Mouse (Mus musculus) liver, embryonic 12.5 days (tissue): ENCODE measurements around the gene Sin3b. TPM values are rescaled to one million over a fixed set of nuclear protein-coding genes. Genes with fewer than 3 reads are reported as not detected.

Experiments
- ATAC-seq: fragments of 200-750 bp; cut with Nextera tagmentation; 2 replicates; pipeline ENCODE4 v1.8.0; 2017; ENCODE audit warnings: moderate number of reproducible peaks, mild to moderate bottlenecking, moderate library complexity
- H3K27ac ChIP-seq: fragments of 300-500 bp; sonication (generic); 2 replicates; pipeline ENCODE4 v1.5.1; 2016; ENCODE audit warnings: mild to moderate bottlenecking
- H3K27me3 ChIP-seq: fragments of 300-500 bp; sonication (generic); replicated peaks from 2 replicates; pipeline ENCODE4 v1.6.1; 2016; ENCODE audit warnings: mild to moderate bottlenecking, moderate library complexity
- H3K36me3 ChIP-seq: fragments of 300-500 bp; sonication (generic); 2 replicates; pipeline ENCODE4 v1.6.1; 2016; ENCODE audit warnings: mild to moderate bottlenecking, moderate library complexity
- H3K4me1 ChIP-seq: fragments of 300-500 bp; sonication (generic); 2 replicates; pipeline ENCODE4 v1.6.1; 2016
- H3K4me2 ChIP-seq: fragments of 300-500 bp; sonication (generic); 2 replicates; pipeline ENCODE4 v1.6.1; 2016; ENCODE audit warnings: mild to moderate bottlenecking, moderate library complexity
- H3K4me3 ChIP-seq: fragments of 300-500 bp; sonication (generic); 2 replicates; pipeline ENCODE4 v1.5.1; 2016; ENCODE audit warnings: mild to moderate bottlenecking, moderate library complexity
- H3K9ac ChIP-seq: fragments of 300-500 bp; sonication (generic); 2 replicates; pipeline ENCODE4 v1.6.1; 2016; ENCODE audit warnings: mild to moderate bottlenecking, moderate library complexity
- H3K9me3 ChIP-seq: fragments of 300-500 bp; sonication (generic); replicated peaks from 2 replicates; pipeline ENCODE4 v1.6.1; 2016; ENCODE audit warnings: mild to moderate bottlenecking, moderate library complexity
- WGBS: fragments of 180-500 bp; shearing (Covaris S2); methylation state at CpG from one replicate; pipeline ENCODE4 v1.1.7; 2016; ENCODE audit not compliant: insufficient replicate concordance; 5-methylcytosine and 5-hydroxymethylcytosine counted together
- polyA plus RNA-seq: library from polyadenylated mRNA; unstranded; fragments of >200 nt; fragmentation: Nextera tagmentation; extraction: Ambion mirVana; gene quantifications from 2 replicates; pipeline ENCODE4 v1.2.1, GENCODE M21; 2016

Sin3b gene
- polyA plus RNA-seq, 1 experiment from 2014 or later, result 80.0 TPM

DNA sequence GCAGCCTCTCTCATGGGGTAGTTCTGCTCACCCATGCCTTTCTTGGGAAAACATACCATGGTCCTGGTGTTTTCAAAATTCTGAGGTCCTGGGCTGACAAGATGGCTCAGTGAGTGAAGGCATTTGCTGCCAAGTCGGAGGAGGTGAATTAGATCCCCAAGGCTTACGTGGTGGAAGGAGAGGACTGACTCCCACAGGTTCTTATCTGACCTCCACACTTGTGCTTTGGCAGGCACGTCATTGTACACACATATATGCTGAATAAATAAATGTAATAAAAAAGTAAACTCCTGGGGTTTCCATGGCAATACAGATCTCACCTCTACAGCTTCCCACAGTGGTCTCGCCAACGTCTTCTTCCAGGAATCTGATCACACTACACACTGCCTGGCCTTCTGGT is 6.5 kb upstream of the Sin3b start:
- no peaks in the 10 kb centered on the region for H3K9me3 ChIP-seq
- ATAC-seq, result peak; percentile 47; the same call in 1 of the 2 replicates
- H3K4me2 ChIP-seq, result no peak overlapping the region
- no peak overlapping the region for H3K4me3 ChIP-seq
- H3K4me1 ChIP-seq, result peaks cover 8% of the 10 kb centered on the region; the same call in 1 of the 2 replicates
- no peak overlapping the region for H3K9ac ChIP-seq
- WGBS, result 36% methylated on average over 5 of the region's 5 CpGs
- H3K27ac ChIP-seq, result no peak overlapping the region
- no peaks in the 10 kb centered on the region for H3K36me3 ChIP-seq
- no peaks in the 10 kb centered on the region for H3K27me3 ChIP-seq

- no peak for ATAC-seq
- H3K4me1 ChIP-seq, result peaks cover 24% of the 10 kb centered on the region
- WGBS, result 18% methylated on average over 1 of the region's 1 CpGs
- no peaks in the 10 kb centered on the region for H3K9me3 ChIP-seq
- no peak overlapping the region for H3K27ac ChIP-seq
- no peak overlapping the region for H3K4me3 ChIP-seq
- H3K4me2 ChIP-seq, result no peak overlapping the region
- H3K27me3 ChIP-seq, result no peaks in the 10 kb centered on the region
- H3K9ac ChIP-seq, result no peak overlapping the region
- H3K36me3 ChIP-seq, result peaks cover 7% of the 10 kb centered on the region
Measured at GRCm38 (mm10) chr8:72720541-72720940, 2.5 kb upstream of the Sin3b start.

DNA sequence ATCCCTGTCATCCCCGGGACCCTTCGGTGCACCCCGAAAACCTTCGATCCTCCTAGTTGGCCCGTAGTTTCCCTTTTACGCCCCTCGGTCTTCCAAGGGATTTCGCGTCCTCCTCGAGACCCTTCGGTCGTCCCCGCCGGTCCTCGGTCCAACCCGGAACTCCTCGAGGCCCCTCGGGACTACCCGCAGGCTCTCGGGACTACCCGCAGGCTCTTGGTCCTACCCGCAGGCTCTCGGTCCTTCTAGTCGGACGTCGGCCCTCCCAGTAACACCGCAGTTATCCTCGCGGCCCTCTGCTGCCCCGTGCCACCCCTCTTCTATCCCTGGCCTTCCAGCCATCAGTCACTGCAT is 541 bp downstream of the Sin3b start:
- Histone ChIP-seq H3K4me1 (peaks cover 16% of the 10 kb centered on the region), H3K9ac (peak overlapping the region; percentile 90), H3K27ac (peak overlapping the region; percentile 57; the same call in 1 of the 2 replicates), H3K27me3 (no peaks in the 10 kb centered on the region), H3K36me3 (peaks cover 38% of the 10 kb centered on the region), H3K4me3 (peak overlapping the region; percentile 96), H3K4me2 (peak overlapping the region; percentile 93), H3K9me3 (no peaks in the 10 kb centered on the region)
- ATAC-seq, result peak; percentile 20
- WGBS, result 1% methylated on average over 30 of the region's 30 CpGs

- Histone ChIP-seq H3K4me2 (no peak overlapping the region), H3K27me3 (no peaks in the 10 kb centered on the region), H3K36me3 (peaks cover 86% of the 10 kb centered on the region), H3K4me3 (no peak overlapping the region), H3K9ac (no peak overlapping the region), H3K9me3 (no peaks in the 10 kb centered on the region), H3K4me1 (peaks cover 16% of the 10 kb centered on the region), H3K27ac (no peak overlapping the region)
- WGBS, result 70% methylated on average over 1 of the region's 1 CpGs
- no peak for ATAC-seq
Measured at GRCm38 (mm10) chr8:72728636-72729035, 5.6 kb downstream of the Sin3b start.

DNA sequence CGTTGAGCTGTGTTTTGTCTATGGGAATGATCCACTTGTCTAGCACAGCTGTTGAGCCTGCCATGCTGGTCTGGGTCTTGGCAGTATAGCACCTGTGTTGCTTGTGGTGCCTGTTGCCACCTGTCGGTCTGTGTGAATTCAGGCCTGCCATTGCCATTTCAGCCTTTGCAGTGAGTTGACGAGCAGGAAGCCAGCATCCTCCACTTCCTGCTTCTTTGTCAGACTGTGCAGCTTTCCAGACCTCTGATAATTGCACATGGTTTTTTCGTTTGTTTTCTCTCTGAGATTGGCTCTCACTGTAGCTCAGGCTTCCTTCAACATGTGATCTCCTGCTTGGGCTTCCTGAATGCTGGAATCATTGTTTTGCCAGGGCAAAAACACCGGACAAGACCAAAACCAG is 11.9 kb downstream of the Sin3b start:
- Histone ChIP-seq H3K9me3 (no peaks in the 10 kb centered on the region), H3K9ac (no peak overlapping the region), H3K4me2 (no peak overlapping the region), H3K36me3 (peaks cover 97% of the 10 kb centered on the region), H3K4me3 (no peak overlapping the region), H3K4me1 (no peaks in the 10 kb centered on the region), H3K27me3 (no peaks in the 10 kb centered on the region), H3K27ac (no peak overlapping the region)
- WGBS, result 70% methylated on average over 5 of the region's 5 CpGs
- ATAC-seq, result no peak

DNA sequence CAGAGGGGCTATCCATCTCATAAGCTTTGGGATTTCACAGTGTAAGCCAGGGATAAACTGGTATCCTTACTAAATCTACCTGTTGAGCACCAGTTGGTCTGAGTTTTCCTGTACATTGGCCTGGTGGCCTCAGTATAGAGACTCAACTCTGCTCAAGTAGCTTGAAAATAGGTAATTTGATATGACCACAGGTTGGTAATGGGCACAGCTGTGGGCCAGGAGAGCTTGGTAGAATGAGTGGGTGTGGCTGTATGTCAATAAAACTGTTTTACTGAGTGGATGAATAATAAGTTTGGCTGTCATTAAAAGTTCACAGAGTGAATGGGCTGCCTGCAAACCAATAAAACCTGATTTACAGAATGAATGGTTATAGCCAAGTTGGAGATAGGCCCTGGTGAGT is 13.8 kb downstream of the Sin3b start:
- H3K27me3 ChIP-seq, result no peaks in the 10 kb centered on the region
- no peak for ATAC-seq
- peaks cover 94% of the 10 kb centered on the region for H3K36me3 ChIP-seq

DNA sequence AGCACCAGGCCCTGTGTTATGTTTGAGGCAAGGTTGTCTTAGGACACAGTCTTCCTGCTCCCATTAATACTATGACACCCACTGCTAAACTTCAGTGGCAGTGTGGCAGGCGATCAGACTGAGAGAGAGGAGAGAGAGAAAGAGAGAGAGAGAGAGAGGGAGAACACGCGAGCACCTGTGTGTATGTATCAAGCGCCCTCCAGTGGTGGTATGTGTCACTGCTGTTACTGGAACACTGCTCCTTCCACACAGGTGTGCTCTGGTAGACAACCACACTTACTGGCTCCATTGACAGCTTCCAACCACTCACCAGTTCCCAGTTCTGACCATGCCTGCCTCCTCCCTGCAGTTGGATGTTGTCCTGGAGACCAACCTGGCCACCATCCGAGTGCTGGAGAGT is 23.0 kb downstream of the Sin3b start:
- Histone ChIP-seq H3K27me3 (no peaks in the 10 kb centered on the region), H3K4me1 (no peaks in the 10 kb centered on the region), H3K36me3 (peaks cover 98% of the 10 kb centered on the region), H3K9ac (no peak overlapping the region), H3K4me3 (no peak overlapping the region), H3K4me2 (no peak overlapping the region), H3K27ac (no peak overlapping the region), H3K9me3 (no peaks in the 10 kb centered on the region)
- ATAC-seq, result no peak
- 48% methylated on average over 5 of the region's 5 CpGs for WGBS

More for the DNA sequence above, 13.8 kb downstream of the Sin3b start:
- Histone ChIP-seq H3K4me1 (no peaks in the 10 kb centered on the region), H3K4me2 (no peak overlapping the region), H3K9ac (no peak overlapping the region), H3K4me3 (no peak overlapping the region), H3K9me3 (no peaks in the 10 kb centered on the region), H3K27ac (no peak overlapping the region)

GRCm38 (mm10) chr8:72749846-72750245 is 26.8 kb downstream of the Sin3b start:
- 89% methylated on average over 26 of the region's 26 CpGs for WGBS
- ATAC-seq, result no peak
- no peaks in the 10 kb centered on the region for H3K9me3 ChIP-seq
- H3K27me3 ChIP-seq, result no peaks in the 10 kb centered on the region
- no peak overlapping the region for H3K27ac ChIP-seq
- H3K9ac ChIP-seq, result no peak overlapping the region
- H3K4me3 ChIP-seq, result no peak overlapping the region
- peaks cover 95% of the 10 kb centered on the region for H3K36me3 ChIP-seq
- H3K4me1 ChIP-seq, result no peaks in the 10 kb centered on the region
- no peak overlapping the region for H3K4me2 ChIP-seq

DNA sequence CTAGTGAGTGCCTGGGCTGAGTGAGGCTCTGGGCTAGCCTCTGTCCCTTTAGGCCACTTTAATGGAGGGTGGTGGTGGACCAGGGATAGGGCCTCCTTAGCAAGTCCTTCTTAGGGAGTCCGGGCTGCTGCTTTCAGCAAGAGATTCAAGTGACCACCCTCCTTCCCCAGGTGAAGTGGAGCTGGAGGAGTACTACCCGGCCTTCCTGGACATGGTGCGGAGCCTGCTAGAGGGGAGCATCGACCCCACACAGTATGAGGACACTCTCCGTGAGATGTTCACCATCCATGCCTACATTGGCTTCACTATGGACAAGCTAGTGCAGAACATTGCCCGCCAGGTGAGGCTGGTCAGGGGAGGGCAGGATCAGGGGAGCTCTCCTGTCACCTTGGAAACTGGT is 27.2 kb downstream of the Sin3b start:
- Histone ChIP-seq H3K4me3 (no peak overlapping the region), H3K36me3 (peaks cover 92% of the 10 kb centered on the region), H3K9me3 (no peaks in the 10 kb centered on the region), H3K4me1 (no peaks in the 10 kb centered on the region), H3K9ac (no peak overlapping the region), H3K27me3 (no peaks in the 10 kb centered on the region), H3K4me2 (no peak overlapping the region), H3K27ac (no peak overlapping the region)
- WGBS, result 83% methylated on average over 6 of the region's 6 CpGs
- ATAC-seq, result no peak

DNA sequence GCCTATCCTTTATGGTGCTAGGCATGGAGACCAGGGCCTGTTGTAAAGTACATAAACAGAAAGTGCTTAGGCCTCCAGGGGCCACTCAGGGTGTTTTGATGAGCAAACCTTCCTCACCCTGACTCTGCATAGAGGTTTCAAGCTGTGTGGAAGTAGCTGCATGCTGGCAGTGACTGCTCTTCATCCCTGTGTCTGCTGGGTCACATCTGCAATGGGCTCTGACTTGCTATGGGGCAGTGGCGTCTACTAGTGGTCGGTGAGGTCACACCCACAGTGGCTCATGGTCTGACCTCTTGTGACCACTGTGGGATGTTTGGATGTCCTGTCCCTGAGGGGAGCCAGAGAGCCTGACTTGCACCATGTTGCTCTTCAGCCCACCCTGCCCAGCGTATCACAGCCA is 28.0 kb downstream of the Sin3b start:
- no peak overlapping the region for H3K9ac ChIP-seq
- H3K27ac ChIP-seq, result no peak overlapping the region
- no peaks in the 10 kb centered on the region for H3K4me1 ChIP-seq
- H3K36me3 ChIP-seq, result peaks cover 93% of the 10 kb centered on the region
- H3K9me3 ChIP-seq, result no peaks in the 10 kb centered on the region
- WGBS, result 76% methylated on average over 3 of the region's 3 CpGs
- H3K27me3 ChIP-seq, result no peaks in the 10 kb centered on the region
- no peak overlapping the region for H3K4me3 ChIP-seq
- no peak for ATAC-seq
- no peak overlapping the region for H3K4me2 ChIP-seq

- no peak overlapping the region for H3K4me3 ChIP-seq
- no peak overlapping the region for H3K27ac ChIP-seq
- 65% methylated on average over 3 of the region's 3 CpGs for WGBS
- no peaks in the 10 kb centered on the region for H3K9me3 ChIP-seq
- H3K4me2 ChIP-seq, result no peak overlapping the region
- H3K9ac ChIP-seq, result no peak overlapping the region
- ATAC-seq, result no peak
- H3K36me3 ChIP-seq, result peaks cover 93% of the 10 kb centered on the region
- no peaks in the 10 kb centered on the region for H3K27me3 ChIP-seq
- no peaks in the 10 kb centered on the region for H3K4me1 ChIP-seq
Measured at GRCm38 (mm10) chr8:72752289-72752688, 29.2 kb downstream of the Sin3b start.

DNA sequence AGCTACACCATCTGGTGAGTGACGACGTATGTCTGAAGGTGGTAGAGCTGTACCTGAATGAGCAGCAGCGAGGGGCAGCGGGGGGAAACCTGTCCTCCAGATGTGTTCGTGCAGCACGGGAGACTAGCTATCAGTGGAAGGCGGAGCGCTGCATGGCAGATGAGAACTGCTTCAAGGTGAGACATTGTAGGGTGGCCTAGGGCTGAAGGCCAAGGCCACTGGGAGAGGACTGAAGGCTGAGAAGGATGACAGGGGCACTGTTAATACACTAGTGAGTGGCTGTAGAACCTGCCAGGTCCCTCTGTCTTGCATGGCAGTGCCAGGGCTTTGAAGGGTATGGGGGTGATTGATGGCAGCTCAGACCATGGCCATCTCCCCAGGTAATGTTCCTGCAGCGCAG is 30.1 kb downstream of the Sin3b start:
- Histone ChIP-seq H3K27me3 (no peaks in the 10 kb centered on the region), H3K4me2 (no peak overlapping the region), H3K9ac (no peak overlapping the region), H3K36me3 (peaks cover 88% of the 10 kb centered on the region), H3K9me3 (no peaks in the 10 kb centered on the region), H3K4me3 (no peak overlapping the region), H3K27ac (no peak overlapping the region), H3K4me1 (no peaks in the 10 kb centered on the region)
- WGBS, result 91% methylated on average over 9 of the region's 9 CpGs
- no peak for ATAC-seq

DNA sequence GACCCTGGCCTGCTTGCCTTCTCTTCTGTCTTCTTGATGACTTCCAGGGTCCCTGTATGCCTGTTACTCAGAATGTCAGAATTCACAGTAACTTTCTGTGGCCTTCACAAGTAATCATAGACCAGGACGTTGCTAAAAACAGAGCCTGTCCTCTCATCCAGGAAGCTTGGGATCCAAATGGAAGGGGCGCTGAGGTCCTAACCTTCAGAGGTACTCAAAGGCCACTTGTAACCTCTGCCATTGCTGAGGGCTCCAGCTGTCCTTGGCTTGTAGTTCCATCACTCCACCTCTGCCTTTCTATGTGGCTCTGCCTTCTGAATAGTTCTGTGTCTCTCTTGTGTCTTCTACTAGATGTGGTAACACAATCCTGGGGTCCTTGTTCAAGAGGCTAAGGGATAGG is 30.7 kb downstream of the Sin3b start:
- Histone ChIP-seq H3K9ac (no peak overlapping the region), H3K4me3 (no peak overlapping the region), H3K36me3 (peaks cover 86% of the 10 kb centered on the region), H3K4me2 (no peak overlapping the region), H3K27ac (no peak overlapping the region), H3K27me3 (no peaks in the 10 kb centered on the region), H3K9me3 (no peaks in the 10 kb centered on the region), H3K4me1 (no peaks in the 10 kb centered on the region)
- ATAC-seq, result no peak
- 77% methylated on average over 2 of the region's 2 CpGs for WGBS
